Mouse (Mus musculus) lung, embryonic 14.5 days (tissue): ENCODE results near the gene Rundc3a. TPM values are rescaled to one million over a fixed set of nuclear protein-coding genes. Genes with fewer than 3 reads are reported as not detected.

Experiments used
- ATAC-seq: fragments of 200-750 bp; cut with Nextera tagmentation; 2 replicates; pipeline ENCODE4 v1.8.0; 2017; ENCODE audit warnings: mild to moderate bottlenecking, moderate TSS enrichment, moderate library complexity; ENCODE audit not compliant: insufficient read depth
- DNase-seq: peaks from one replicate; pipeline ENCODE4 v3.0.0-alpha.2; 2015
- H3K27ac ChIP-seq: fragments of 300-500 bp; sonication (generic); 2 replicates; pipeline ENCODE4 v1.5.1; 2014; ENCODE audit warnings: low read depth, mild to moderate bottlenecking, moderate library complexity
- H3K27me3 ChIP-seq: fragments of 300-500 bp; sonication (generic); 2 replicates; pipeline ENCODE4 v1.6.1; 2014; ENCODE audit warnings: low read length, control low read depth; ENCODE audit not compliant: insufficient read depth
- H3K36me3 ChIP-seq: fragments of 300-500 bp; sonication (generic); 2 replicates; pipeline ENCODE4 v1.6.1; 2014; ENCODE audit warnings: control low read depth; ENCODE audit not compliant: insufficient read depth
- H3K4me1 ChIP-seq: fragments of 300-500 bp; sonication (generic); 2 replicates; pipeline ENCODE4 v1.6.1; 2014; ENCODE audit warnings: antibody characterized with exemption, control low read depth; ENCODE audit not compliant: insufficient read depth
- H3K4me2 ChIP-seq: fragments of 300-500 bp; sonication (generic); 2 replicates; pipeline ENCODE4 v1.6.1; 2014; ENCODE audit warnings: mild to moderate bottlenecking
- H3K4me3 ChIP-seq: fragments of 300-500 bp; sonication (generic); 2 replicates; pipeline ENCODE4 v1.5.1; 2014; ENCODE audit warnings: low read depth, low read length
- H3K9ac ChIP-seq: fragments of 300-500 bp; sonication (generic); 2 replicates; pipeline ENCODE4 v1.6.1; 2014
- H3K9me3 ChIP-seq: fragments of 300-500 bp; sonication (generic); 2 replicates; pipeline ENCODE4 v1.6.1; 2016; ENCODE audit warnings: low read depth, low read length, control low read depth
- CTCF ChIP-seq: IDR thresholded peaks from 2 replicates; pipeline ENCODE4 v1.5.1; 2016; ENCODE audit warnings: antibody characterized with exemption, low read depth
- WGBS: fragments of 180-500 bp; shearing (Covaris S2); extraction: QIAGEN DNeasy Blood & Tissue Kit; methylation state at CpG from one replicate; pipeline ENCODE4 v1.1.7; 2014; 5-methylcytosine and 5-hydroxymethylcytosine counted together
- polyA plus RNA-seq: library from polyadenylated mRNA; unstranded; fragments of >200 nt; fragmentation: Nextera tagmentation; extraction: Ambion mirVana; gene quantifications from 2 replicates; pipeline ENCODE4 v1.2.1, GENCODE M21; 2014

The Rundc3a gene
- polyA plus RNA-seq, 1 experiment from 2014 or later, result 1.1 TPM

GRCm38 (mm10) chr11:102411061-102411460 is 17.9 kb downstream of the Rundc3a start:
- no peak for TF ChIP-seq CTCF
- H3K4me2 ChIP-seq, result no peak overlapping the region
- H3K9ac ChIP-seq, result no peak overlapping the region

DNA sequence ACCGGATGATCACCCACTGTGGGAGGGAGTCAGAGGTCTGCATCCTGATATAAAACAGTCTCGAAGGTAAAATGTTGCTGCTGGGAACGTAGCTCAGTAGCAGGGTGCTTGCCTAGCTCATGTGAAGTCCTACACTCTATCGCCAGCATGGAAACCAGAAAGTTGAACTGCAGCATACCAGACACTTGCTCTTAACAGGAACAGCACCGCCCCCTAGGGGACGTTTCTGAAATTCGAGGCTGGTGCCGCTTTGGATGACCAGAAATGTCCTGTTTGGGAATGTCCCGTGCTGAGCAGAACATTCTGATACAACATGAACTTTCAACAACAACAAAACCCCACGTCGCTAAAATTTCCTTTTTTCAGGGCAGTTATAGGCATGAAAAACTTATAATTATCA is 18.5 kb downstream of the Rundc3a start:
- no peak overlapping the region; the same call in 1 of the 2 replicates for H3K27ac ChIP-seq
- no peak overlapping the region for H3K9ac ChIP-seq
- H3K4me1 ChIP-seq, result no peaks in the 10 kb centered on the region
- peak; percentile 92 for TF ChIP-seq CTCF
- ATAC-seq (no peak; the same call in 1 of the 2 replicates), DNase-seq (peak; percentile 99)
- H3K36me3 ChIP-seq, result no peaks in the 10 kb centered on the region
- WGBS, result 5% methylated on average over 11 of the region's 11 CpGs
- H3K9me3 ChIP-seq, result no peaks in the 10 kb centered on the region
- 0 out of 2 replicates have a peak overlapping the region, but pooled peaks have one; percentile 23 for H3K4me2 ChIP-seq
- H3K27me3 ChIP-seq, result no peaks in the 10 kb centered on the region
- no peak overlapping the region for H3K4me3 ChIP-seq

More at GRCm38 (mm10) chr11:102411061-102411460, 17.9 kb downstream of the Rundc3a start:
- H3K27me3 ChIP-seq, result no peaks in the 10 kb centered on the region
- no peak overlapping the region for H3K27ac ChIP-seq
- peaks cover 5% of the 10 kb centered on the region; the same call in 1 of the 2 replicates for H3K4me1 ChIP-seq
- WGBS, result 69% methylated on average over 3 of the region's 3 CpGs
- DNase-seq (no peak), ATAC-seq (no peak)
- H3K36me3 ChIP-seq, result no peaks in the 10 kb centered on the region
- no peak overlapping the region for H3K4me3 ChIP-seq
- no peaks in the 10 kb centered on the region for H3K9me3 ChIP-seq

GRCm38 (mm10) chr11:102413059-102413458 is 19.9 kb downstream of the Rundc3a start:
- no peak for DNase-seq
- H3K4me1 ChIP-seq, result no peaks in the 10 kb centered on the region

DNA sequence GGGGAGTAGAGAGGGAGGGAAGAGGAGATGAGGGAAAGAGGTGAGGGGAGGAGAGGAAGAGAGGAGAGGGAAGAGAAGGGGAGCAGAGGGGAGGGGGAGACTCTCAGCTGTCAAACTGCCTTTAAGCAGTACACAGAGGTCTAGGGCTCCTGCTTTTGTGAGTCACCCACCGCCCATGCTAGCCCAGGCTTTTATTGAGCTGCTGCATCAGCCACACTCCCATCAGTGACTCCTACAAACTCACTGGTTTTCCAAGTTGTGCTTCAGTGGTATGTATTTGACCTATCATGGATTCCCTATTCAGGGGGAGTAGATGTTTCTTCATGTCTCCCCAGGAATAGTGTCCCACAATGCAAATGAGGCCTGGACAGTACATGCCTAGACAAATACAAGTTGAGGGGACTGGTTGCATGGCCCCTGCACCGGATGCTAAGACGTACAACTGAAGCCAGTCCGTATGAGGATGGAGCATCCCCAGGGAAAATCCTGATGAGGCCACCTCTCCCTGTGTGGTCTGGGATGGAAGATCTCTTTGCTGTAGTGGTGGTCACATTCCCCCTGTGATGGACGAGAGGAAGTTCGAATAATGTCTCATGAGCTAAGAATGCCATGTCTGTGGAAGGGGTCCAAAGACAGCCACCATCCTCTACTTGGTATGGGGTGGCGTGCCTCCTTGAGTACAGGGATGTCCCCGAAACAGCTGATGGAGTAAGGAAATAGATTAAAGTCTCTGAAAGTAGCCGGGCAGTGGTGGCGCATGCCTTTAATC is 22.0 kb downstream of the Rundc3a start:
- Histone ChIP-seq H3K36me3 (no peaks in the 10 kb centered on the region), H3K4me1 (no peaks in the 10 kb centered on the region), H3K4me2 (no peak overlapping the region), H3K9me3 (no peaks in the 10 kb centered on the region), H3K27me3 (no peaks in the 10 kb centered on the region), H3K27ac (no peak overlapping the region), H3K4me3 (no peak overlapping the region), H3K9ac (no peak overlapping the region)
- no peak for DNase-seq
- 56% methylated on average over 10 of the region's 10 CpGs for WGBS
- ATAC-seq, result no peak
- no peak for TF ChIP-seq CTCF

More at GRCm38 (mm10) chr11:102413059-102413458, 19.9 kb downstream of the Rundc3a start:
- H3K9me3 ChIP-seq, result no peaks in the 10 kb centered on the region
- no peak overlapping the region for H3K4me3 ChIP-seq
- H3K27me3 ChIP-seq, result no peaks in the 10 kb centered on the region
- no peak for ATAC-seq
- whole genome bisulfite sequencing, result 74% methylated on average over 8 of the region's 8 CpGs
- no peak overlapping the region for H3K9ac ChIP-seq
- TF ChIP-seq CTCF, result no peak
- H3K27ac ChIP-seq, result no peak overlapping the region
- no peak overlapping the region for H3K4me2 ChIP-seq
- H3K36me3 ChIP-seq, result no peaks in the 10 kb centered on the region

- ATAC-seq, result no peak
- DNase-seq, result no peak
- Histone ChIP-seq H3K9me3 (no peaks in the 10 kb centered on the region), H3K36me3 (no peaks in the 10 kb centered on the region), H3K27me3 (no peaks in the 10 kb centered on the region), H3K9ac (no peak overlapping the region; the same call in 1 of the 2 replicates), H3K4me1 (no peaks in the 10 kb centered on the region), H3K4me2 (no peak overlapping the region), H3K27ac (no peak overlapping the region), H3K4me3 (no peak overlapping the region)
- no peak for TF ChIP-seq CTCF
- WGBS, result 81% methylated on average over 1 of the region's 1 CpGs
Measured at GRCm38 (mm10) chr11:102417160-102417559, 24.0 kb downstream of the Rundc3a start.

DNA sequence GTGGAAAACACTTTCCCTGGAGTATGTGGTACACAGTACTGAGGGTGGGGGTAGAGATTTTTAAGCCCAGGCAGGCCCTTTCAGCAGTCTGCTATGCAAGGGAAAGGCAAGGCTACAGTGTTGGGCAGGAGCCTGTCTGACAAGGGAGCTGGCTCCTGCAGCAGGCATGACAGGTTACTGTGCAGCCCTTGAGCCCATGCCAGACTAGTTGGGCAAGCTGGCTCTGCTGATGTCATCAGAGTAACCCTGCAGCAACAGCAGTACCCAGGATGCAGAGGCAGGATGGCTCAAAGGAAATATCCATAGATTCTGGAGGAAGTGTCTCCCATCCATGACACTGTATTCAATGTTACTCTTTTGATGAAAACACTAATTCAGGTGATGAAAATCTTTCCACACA is 25.7 kb downstream of the Rundc3a start:
- Histone ChIP-seq H3K4me1 (no peaks in the 10 kb centered on the region), H3K27ac (no peak overlapping the region), H3K9ac (no peak overlapping the region), H3K4me3 (no peak overlapping the region), H3K9me3 (no peaks in the 10 kb centered on the region), H3K4me2 (no peak overlapping the region), H3K27me3 (no peaks in the 10 kb centered on the region), H3K36me3 (no peaks in the 10 kb centered on the region)
- TF ChIP-seq CTCF, result no peak
- ATAC-seq (no peak), DNase-seq (no peak)

- Histone ChIP-seq H3K4me1 (no peaks in the 10 kb centered on the region), H3K9ac (no peak overlapping the region), H3K4me3 (no peak overlapping the region), H3K9me3 (no peaks in the 10 kb centered on the region), H3K4me2 (no peak overlapping the region), H3K27me3 (no peaks in the 10 kb centered on the region), H3K27ac (no peak overlapping the region), H3K36me3 (no peaks in the 10 kb centered on the region)
- ATAC-seq, result no peak
- no peak for TF ChIP-seq CTCF
- DNase-seq, result no peak
- WGBS, result 45% methylated on average over 8 of the region's 8 CpGs
Measured at GRCm38 (mm10) chr11:102421559-102421958, 28.4 kb downstream of the Rundc3a start.
